Mouse (Mus musculus) midbrain, postnatal 0 days (tissue): Measurements from ENCODE around the gene Mief2. TPM values are rescaled to one million over a fixed set of nuclear protein-coding genes. Genes with fewer than 3 reads are reported as not detected.

Experiments
- ATAC-seq: fragments of 200-750 bp; cut with Nextera tagmentation; 2 replicates; pipeline ENCODE4 v1.8.0; 2017; ENCODE audit warnings: moderate number of reproducible peaks, mild to moderate bottlenecking, moderate TSS enrichment, moderate library complexity; ENCODE audit not compliant: low FRiP score
- DNase-seq: peaks from one replicate; pipeline ENCODE4 v3.0.0-alpha.2; 2015; ENCODE audit warnings: low spot score
- H3K27ac ChIP-seq: fragments of 300-500 bp; sonication (generic); 2 replicates; pipeline ENCODE4 v1.5.1; 2014; ENCODE audit warnings: low read depth, mild to moderate bottlenecking, low read length, mixed read lengths
- H3K27me3 ChIP-seq: fragments of 300-500 bp; sonication (generic); 2 replicates; pipeline ENCODE4 v1.6.1; 2014; ENCODE audit warnings: low read length, control low read depth, mixed read lengths; ENCODE audit not compliant: insufficient read depth
- H3K36me3 ChIP-seq: fragments of 300-500 bp; sonication (generic); 2 replicates; pipeline ENCODE4 v1.6.1; 2014; ENCODE audit warnings: low read length, control low read depth, mixed read lengths; ENCODE audit not compliant: insufficient read depth
- H3K4me1 ChIP-seq: fragments of 300-500 bp; sonication (generic); 2 replicates; pipeline ENCODE4 v1.6.1; 2014; ENCODE audit warnings: mild to moderate bottlenecking, control low read depth, antibody characterized with exemption, low read length, mixed read lengths; ENCODE audit not compliant: insufficient read depth
- H3K4me2 ChIP-seq: fragments of 300-500 bp; sonication (generic); 2 replicates; pipeline ENCODE4 v1.6.1; 2014; ENCODE audit warnings: low read depth, mild to moderate bottlenecking, low read length, mixed read lengths; ENCODE audit not compliant: poor library complexity, severe bottlenecking
- H3K4me3 ChIP-seq: fragments of 300-500 bp; sonication (generic); 2 replicates; pipeline ENCODE4 v1.5.1; 2014; ENCODE audit warnings: low read depth, mild to moderate bottlenecking, low read length, moderate library complexity
- H3K9ac ChIP-seq: fragments of 300-500 bp; sonication (generic); replicated peaks from 2 replicates; pipeline ENCODE4 v1.6.1; 2014; ENCODE audit warnings: mild to moderate bottlenecking, low read length, moderate library complexity, mixed read lengths; ENCODE audit not compliant: poor library complexity, severe bottlenecking
- H3K9me3 ChIP-seq: fragments of 300-500 bp; sonication (generic); 2 replicates; pipeline ENCODE4 v1.6.1; 2016; ENCODE audit warnings: low read length, control low read depth
- CTCF ChIP-seq: IDR thresholded peaks from 2 replicates; pipeline ENCODE4 v1.5.1; 2016; ENCODE audit warnings: antibody characterized with exemption, mild to moderate bottlenecking
- WGBS: fragments of 180-500 bp; shearing (Covaris S2); extraction: QIAGEN DNeasy Blood & Tissue Kit; methylation state at CpG from one replicate; pipeline ENCODE4 v1.1.7; 2014; 5-methylcytosine and 5-hydroxymethylcytosine counted together
- polyA plus RNA-seq: library from polyadenylated mRNA; unstranded; fragments of >200 nt; fragmentation: Nextera tagmentation; extraction: Ambion mirVana; gene quantifications from 2 replicates; pipeline ENCODE4 v1.2.1, GENCODE M21; 2015
- total RNA-seq: library from RNA; depleted of rRNA; stranded (reverse); fragments of >200 nt; gene quantifications from 2 replicates; pipeline ENCODE4 v1.2.3, GENCODE M21; 2014

Mief2 gene
- total and polyA plus RNA-seq, 2 experiments from 2014 or later: 24.0 to 36.6 TPM

DNA sequence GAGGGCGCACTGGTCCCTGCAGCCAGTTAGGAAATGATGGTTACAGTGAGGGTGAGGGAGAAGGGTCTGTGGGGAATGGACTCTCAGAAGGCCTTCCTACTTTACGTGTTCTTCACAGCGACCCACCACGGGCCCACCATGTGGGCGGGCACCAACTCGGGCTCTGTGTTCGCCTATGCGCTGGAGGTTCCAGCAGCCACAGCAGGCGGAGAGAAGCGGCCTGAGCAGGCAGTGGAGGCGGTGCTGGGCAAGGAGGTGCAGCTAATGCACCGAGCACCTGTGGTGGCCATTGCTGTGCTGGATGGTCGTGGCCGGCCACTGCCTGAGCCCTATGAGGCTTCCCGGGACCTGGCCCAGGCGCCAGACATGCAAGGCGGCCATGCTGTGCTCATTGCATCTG is 17.0 kb upstream of the Mief2 start:
- Histone ChIP-seq H3K27me3 (no peaks in the 10 kb centered on the region), H3K9me3 (no peaks in the 10 kb centered on the region), H3K4me2 (no peak overlapping the region), H3K36me3 (peaks cover 97% of the 10 kb centered on the region), H3K4me1 (no peaks in the 10 kb centered on the region), H3K27ac (no peak overlapping the region), H3K9ac (no peak overlapping the region), H3K4me3 (no peak overlapping the region)
- 92% methylated on average over 17 of the region's 17 CpGs for WGBS
- ATAC-seq: no peak
- DNase-seq: no peak
- no peak for TF ChIP-seq CTCF

- H3K4me3 ChIP-seq: no peak overlapping the region
- DNase-seq (no peak), ATAC-seq (no peak)
- WGBS: 95% methylated on average over 18 of the region's 18 CpGs
- no peak overlapping the region for H3K9ac ChIP-seq
- no peak overlapping the region for H3K27ac ChIP-seq
- H3K27me3 ChIP-seq: no peaks in the 10 kb centered on the region
- no peaks in the 10 kb centered on the region for H3K9me3 ChIP-seq
- TF ChIP-seq CTCF: no peak
- H3K36me3 ChIP-seq: peaks cover 97% of the 10 kb centered on the region
- no peak overlapping the region for H3K4me2 ChIP-seq
- no peaks in the 10 kb centered on the region for H3K4me1 ChIP-seq
These were observed 16.2 kb upstream of the Mief2 start for GRCm38 (mm10) chr11:60712040-60712439.

DNA sequence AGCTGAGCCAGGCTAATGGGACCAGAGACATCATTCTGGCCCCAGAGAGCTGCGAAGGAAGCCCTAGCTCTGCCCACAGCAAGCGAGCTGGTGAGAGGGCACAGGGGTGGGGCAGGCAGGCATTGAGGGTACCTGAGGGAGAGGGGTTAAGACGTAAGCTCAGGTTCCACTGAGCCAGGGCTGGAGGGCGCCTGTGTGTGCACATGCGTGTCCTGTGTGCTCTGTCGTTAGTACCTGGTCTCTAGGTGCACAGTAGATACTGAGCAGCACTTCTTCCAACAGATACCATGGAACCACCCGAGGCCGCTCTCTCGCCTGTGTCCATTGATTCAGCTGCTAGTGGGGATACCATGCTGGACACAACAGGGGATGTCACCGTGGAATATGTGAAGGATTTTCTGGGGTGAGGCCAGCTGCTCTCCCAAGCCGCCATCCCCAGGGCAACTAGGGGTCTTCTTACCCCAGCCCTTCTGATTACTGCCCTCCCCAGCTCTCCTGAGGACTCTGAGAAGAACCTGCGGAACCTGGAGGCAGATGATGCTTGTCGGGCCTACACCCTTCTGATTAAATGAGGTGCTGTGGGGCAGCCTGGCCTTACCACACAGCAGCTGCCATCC is 15.5 kb upstream of the Mief2 start:
- 95% methylated on average over 13 of the region's 13 CpGs for WGBS
- Histone ChIP-seq H3K4me3 (no peak overlapping the region), H3K36me3 (peaks cover 94% of the 10 kb centered on the region), H3K9ac (no peak overlapping the region), H3K27ac (no peak overlapping the region), H3K4me1 (no peaks in the 10 kb centered on the region), H3K27me3 (no peaks in the 10 kb centered on the region), H3K4me2 (no peak overlapping the region), H3K9me3 (no peaks in the 10 kb centered on the region)
- no peak for DNase-seq
- no peak for ATAC-seq
- no peak for TF ChIP-seq CTCF

DNA sequence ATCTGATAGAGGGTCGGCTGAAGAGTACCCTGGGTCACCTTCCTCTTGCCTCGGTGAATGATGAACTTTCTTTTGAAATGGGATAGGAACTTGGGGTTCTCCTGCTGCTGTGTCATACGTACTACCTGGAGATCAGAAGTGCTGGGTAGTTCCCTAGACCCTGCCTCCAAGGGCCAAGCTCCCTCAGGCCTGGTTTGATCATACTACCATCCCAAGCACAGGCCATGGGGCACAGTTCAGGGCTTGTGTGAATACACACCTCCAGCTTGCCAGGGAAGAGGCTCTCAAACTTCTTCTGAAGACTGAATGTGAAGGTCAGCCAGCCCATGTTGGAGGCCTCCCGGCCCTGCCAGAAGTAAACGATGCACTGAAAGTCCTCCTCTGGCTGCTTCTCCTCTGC is 12.4 kb upstream of the Mief2 start:
- Histone ChIP-seq H3K9me3 (no peaks in the 10 kb centered on the region), H3K27me3 (no peaks in the 10 kb centered on the region), H3K4me1 (no peaks in the 10 kb centered on the region), H3K27ac (no peak overlapping the region), H3K4me2 (no peak overlapping the region), H3K36me3 (peaks cover 89% of the 10 kb centered on the region), H3K9ac (no peak overlapping the region), H3K4me3 (no peak overlapping the region)
- no peak for TF ChIP-seq CTCF
- no peak for ATAC-seq
- no peak for DNase-seq
- 84% methylated on average over 5 of the region's 5 CpGs for WGBS

GRCm38 (mm10) chr11:60719263-60719662 is 8.9 kb upstream of the Mief2 start:
- DNase-seq (no peak), ATAC-seq (no peak)
- Histone ChIP-seq H3K4me2 (no peak overlapping the region), H3K9me3 (no peaks in the 10 kb centered on the region), H3K36me3 (peaks cover 86% of the 10 kb centered on the region), H3K4me1 (no peaks in the 10 kb centered on the region), H3K27ac (no peak overlapping the region), H3K9ac (no peak overlapping the region), H3K4me3 (no peak overlapping the region), H3K27me3 (no peaks in the 10 kb centered on the region)
- WGBS: 89% methylated on average over 5 of the region's 5 CpGs
- no peak for TF ChIP-seq CTCF

DNA sequence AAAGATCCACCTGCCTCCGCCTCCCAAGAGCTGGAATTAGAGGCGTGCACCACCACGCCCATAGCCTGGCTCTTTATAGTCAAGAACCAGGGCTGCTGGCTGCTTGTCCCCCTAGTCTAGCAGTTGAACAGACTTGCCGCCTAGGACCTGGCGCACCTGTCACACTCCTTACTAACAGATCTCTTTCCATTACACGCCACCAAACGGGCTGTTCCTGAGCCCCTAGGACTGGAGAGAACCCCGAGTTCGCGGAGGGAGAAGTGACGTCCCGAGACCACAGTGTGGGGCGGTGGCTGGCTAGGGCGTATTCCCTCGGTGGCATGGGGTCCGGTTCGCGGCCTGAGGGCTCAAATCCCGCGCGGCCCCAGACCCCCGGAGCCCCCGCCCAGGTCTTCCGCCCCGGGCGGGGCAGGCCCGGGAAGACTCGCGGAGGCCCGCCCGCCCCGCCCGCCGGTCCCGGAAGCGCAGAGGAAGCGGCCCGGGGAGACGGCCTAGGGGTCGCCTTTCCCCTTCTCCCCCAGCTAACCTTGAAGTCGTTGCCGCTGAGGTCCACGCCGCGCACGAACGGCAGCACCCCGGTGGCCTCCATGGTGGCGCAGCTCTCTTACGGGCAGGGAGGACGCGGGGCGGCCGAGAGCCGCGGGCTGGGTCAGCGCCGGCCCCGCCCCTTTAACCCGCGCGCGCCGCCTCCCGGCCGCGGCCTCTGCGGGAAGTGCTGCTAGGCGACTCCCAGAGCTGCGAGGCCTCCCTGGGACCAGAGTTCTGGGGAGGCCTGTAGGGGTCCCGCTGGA is 1.4 kb upstream of the Mief2 start, which contains the start of gene Flii:
Gene Flii (minus strand): TSS at position 663 of the 791 bp plus-strand sequence.
- TF ChIP-seq CTCF: peak; percentile 69
- Histone ChIP-seq H3K4me1 (peaks cover 14% of the 10 kb centered on the region), H3K9me3 (no peaks in the 10 kb centered on the region), H3K9ac (peak within 1 kb of the TSS; percentile 90), H3K4me3 (peak within 1 kb of the TSS; percentile 89), H3K4me2 (peak within 1 kb of the TSS; percentile 74), H3K36me3 (peaks cover 46% of the 10 kb centered on the region), H3K27ac (peak within 1 kb of the TSS; percentile 90), H3K27me3 (no peaks in the 10 kb centered on the region)
- ATAC-seq (peak; percentile 31), DNase-seq (peak; percentile 73)
- under 1% methylated on average over 44 of the region's 71 CpGs for WGBS
